Mouse (Mus musculus) granulocyte monocyte progenitor cell, adult 5-6 weeks (primary cell): ENCODE results near the gene Ppil2. TPM values are rescaled to one million over a fixed set of nuclear protein-coding genes. Genes with fewer than 3 reads are reported as not detected.

Experiments used
- ATAC-seq: replicated peaks from 2 replicates; pipeline ENCODE4 v1.8.0; 2016; ENCODE audit warnings: mild to moderate bottlenecking, moderate TSS enrichment, inconsistent platforms; ENCODE audit not compliant: poor library complexity, severe bottlenecking
- total RNA-seq, 2 experiments: library from RNA; stranded (forward) in 1 of 2; stranded (reverse) in 1 of 2; fragments of 200-712, 200-1000 nt in 1 of 2; fragments of >200 nt in 1 of 2; fragmentation: Nextera tagmentation in 1 of 2; gene quantifications; 2 replicates each; pipeline ENCODE4 v1.2.3; 2014 to 2017

Gene Ppil2
- total RNA-seq, 2 experiments from 2014 or later = 71.2 to 92.8 TPM

DNA sequence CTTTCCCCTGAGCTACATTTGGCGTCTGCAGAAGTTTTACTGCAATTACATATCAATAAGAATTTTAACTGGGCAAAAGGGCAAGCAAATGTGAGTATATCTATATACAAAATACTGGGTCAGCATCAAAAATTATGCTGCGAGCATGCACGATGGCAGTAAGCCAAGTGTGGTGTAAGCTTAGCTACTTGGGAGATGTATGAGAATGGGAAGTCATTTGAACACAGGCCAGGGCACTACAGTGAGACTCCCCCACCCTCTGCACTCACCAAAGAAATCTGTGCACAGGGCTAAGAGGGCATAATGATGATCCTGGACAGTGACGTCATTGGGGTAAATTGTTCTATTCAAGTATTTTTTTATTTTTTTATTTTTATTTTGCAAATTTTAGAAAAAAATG, 6.5 kb downstream of the Ppil2 start:
- ATAC-seq = no peak

- no peak for ATAC-seq
Measured at GRCm38 (mm10) chr16:17102630-17103220, 8.3 kb downstream of the Ppil2 start.

DNA sequence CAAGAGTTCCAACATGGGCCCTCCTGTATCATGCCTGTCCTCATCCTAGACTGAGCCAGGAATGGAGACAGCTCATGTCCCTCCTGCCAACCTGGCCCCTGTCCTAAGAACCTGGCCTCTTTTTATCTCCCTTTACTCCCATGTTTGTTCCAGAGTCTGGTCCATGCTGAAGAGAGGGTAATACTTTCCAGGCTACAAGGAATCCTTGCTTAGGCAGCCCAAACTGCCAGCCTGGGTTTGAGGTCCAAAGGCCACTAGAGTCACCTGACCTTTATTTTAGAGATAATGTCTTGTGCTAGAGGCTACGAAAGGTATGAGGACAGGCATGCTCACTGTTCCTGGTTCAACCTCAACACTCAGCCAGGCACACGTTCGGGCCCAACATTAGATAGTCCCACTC, 14.1 kb downstream of the Ppil2 start:
- no peak for ATAC-seq

DNA sequence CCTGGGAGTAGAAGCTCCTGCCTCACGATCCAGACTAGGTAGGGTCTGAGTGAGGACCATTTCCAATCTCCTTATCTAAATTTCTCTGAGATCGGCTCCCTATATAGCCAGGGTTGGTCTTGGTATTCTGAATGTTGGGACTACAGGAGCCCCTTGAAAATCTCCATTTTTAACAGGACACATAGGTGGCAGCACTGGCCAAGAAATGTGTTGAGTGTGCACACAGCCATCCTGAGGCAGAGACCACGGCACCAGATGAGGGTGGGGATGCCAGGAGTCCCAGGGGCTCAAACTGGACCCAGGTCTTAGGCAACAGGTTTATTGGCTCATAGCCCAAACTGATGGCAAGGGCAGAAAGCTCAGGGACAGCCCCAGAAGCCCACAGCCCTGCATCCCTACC, 22.7 kb downstream of the Ppil2 start:
- no peak for ATAC-seq

GRCm38 (mm10) chr16:17086669-17087193, 24.3 kb downstream of the Ppil2 start:
- ATAC-seq = no peak

DNA sequence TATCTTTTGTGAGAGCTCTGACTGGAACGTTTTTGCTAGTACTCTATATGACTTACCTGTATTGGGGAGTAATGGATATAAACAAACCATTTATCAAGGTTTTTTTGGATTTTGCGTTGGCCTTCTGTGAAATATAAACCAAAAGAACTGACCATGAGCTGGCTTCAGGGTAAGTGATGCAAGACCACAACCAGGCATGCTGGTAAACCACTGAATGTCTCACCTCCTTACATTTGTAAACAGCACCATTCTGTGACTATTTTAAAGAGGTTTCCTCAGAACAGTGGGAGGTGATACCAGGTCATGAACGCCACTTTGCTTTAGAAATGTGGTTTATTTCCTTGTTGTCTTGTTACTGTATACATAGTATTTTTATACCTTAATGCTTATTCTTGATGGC, 24.8 kb downstream of the Ppil2 start:
- no peak for ATAC-seq

GRCm38 (mm10) chr16:17085636-17086035, 25.4 kb downstream of the Ppil2 start:
- peak; percentile 61 for ATAC-seq

DNA sequence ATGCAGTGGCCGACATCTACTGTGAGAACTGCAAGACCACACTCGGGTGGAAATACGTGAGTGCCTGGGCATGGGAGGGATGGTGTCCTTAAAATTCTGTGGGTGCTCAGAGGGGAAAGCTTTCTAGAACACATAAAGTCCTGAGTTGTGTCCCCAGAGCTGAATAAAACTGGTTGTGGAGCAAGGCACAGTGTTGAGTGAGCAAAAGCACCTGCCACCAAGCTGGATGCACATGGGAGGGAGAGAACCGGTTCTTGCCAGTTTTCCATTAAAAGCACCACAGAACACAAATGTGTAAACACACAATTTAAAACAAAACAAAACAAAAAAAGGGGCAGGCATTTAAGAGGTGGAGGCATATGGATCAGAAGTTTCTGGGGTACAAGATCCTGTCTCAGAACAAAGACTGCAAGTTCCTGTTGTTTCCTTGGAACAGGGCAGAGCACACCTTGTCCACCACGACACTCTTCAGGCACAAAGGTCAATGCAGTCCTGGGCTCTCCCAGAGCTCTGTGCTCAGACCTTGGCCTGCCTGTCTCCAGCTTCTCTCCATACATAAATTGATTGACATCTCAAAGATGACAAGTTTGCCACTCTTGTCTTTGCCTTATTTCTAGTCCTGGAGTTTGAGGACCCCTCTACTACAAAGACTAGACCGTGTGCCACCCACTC, 28.8 kb downstream of the Ppil2 start:
- ATAC-seq = no peak

DNA sequence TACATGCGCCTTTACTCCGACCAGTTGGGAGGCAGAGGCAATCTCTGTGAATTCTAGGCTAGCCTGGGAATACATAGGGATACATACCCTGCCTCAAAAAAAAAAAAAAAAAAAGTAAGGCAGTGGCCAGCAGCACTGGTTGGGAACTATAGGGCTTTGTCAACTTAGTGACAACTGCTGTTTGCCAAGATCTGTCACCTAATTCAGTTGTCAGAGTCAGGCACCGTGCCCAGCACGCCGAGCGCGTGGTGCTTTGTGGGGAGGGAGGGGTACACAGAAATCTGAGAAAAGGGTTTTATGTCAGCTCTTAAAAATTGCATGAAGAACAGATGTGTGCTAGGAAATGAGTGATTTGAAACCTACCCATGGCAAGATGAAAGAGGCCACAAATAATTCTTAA, 33.0 kb downstream of the Ppil2 start:
- ATAC-seq = no peak

DNA sequence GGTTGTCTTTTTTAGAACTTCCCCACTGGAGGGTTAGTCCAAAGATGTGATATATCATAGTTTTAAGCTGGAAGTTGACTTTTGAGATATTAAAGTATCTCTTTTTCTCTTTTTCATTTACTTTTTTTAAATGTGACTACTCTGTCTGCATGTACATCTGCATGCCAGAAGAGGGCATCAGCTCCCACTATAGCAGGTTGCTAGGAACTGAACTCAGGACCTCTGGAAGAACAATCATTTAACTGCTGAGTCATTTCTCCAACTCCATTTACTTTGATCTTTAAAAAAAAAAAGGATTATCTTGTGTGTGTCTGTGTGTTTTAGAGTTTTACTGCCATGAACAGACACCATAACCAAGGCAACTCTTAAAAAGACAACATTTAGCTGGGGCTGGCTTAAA, 34.2 kb downstream of the Ppil2 start:
- no peak for ATAC-seq

GRCm38 (mm10) chr16:17076301-17076700, 34.8 kb downstream of the Ppil2 start:
- no peak for ATAC-seq

DNA sequence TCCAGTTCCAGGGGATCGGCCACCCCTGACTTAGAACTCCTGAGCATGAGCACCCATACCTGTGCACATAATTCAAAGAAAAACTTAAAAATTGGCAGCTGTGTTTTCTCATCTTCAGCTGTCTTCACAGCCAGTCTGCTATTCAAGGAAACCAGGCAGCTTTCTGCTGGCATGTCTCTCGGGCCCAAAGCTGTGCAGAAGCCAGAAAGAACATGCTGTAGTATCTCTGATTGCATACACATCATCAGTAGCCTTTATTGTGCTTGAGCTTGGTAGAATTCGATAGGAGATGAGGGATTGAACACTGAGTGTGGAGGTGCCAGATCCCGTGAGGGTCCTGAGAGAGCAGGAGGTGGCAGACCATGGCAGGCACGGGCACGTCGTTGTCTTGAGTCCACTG, 38.1 kb downstream of the Ppil2 start:
- ATAC-seq = no peak

GRCm38 (mm10) chr16:17070716-17071115, 40.3 kb downstream of the Ppil2 start:
- ATAC-seq = no peak

DNA sequence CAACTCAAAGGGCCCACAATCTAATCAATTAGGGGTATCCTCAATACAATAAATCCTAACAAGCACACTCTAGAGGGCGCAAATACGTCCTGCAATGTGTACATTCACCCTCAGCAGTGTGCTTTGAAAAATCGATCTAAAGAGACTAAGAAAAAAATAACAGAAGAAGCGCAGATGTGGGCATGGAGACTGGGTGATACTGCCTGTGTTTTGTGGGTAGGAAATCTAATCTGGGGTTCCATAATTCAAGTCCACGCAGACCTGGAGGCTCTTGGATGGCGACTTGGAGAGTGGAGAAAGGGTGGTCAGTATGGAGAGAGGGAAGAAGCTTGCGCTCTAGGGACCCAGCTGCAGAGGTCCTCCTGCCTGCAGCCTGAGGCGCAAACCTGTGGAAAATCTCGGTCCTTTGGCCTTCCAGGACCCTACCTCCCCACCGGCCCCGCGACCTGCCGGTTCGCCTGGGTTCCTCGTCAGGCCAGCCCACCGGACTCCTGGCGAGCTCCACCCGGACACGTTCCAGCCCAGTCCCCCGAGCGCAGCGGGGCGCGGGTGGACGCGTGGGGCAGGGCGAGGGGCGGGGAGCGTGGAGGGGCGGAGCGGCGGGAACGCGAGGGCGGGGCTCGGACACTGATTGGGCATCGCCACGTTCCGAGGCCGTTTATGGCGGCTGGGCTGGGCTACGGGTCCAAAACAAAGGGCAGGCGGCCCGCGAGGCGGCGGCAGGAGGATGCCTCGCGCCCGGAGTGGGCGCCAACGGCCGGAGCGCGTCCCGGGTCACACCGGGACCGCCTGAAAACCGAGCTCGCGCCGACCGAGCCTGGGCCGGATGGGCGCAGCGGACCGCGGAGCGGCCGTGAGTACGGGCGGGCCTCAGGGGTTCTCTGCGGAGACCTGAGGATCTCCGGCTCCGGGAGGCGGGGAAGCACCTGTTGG, 41.3 kb downstream of the Ppil2 start, which contains the start of gene Ypel1:
Gene Ypel1 (plus strand): TSS at position 186 of the 933 bp plus-strand sequence.
- ATAC-seq = peak; percentile 92

- ATAC-seq = no peak
Measured at GRCm38 (mm10) chr16:17067552-17067951, 43.5 kb downstream of the Ppil2 start.

DNA sequence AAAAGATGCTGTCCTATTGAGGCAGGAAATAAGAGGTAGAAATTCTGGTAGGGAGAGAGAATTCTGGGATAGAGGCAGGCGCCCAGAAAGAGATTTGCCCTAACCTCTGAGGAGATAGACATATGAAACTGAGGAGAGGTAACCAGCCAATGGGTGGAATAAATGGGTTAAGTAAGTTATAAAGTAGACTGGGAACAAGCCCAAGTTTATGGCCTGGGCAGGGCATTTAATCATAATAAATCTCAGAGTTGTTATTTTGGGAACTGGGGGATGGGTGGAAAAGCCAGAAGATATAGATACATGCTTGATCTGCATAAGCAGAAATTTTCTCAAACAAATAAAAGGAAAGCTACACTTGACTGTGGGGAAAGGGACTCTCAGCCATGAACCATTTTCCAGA, 48.7 kb downstream of the Ppil2 start:
- ATAC-seq = no peak

DNA sequence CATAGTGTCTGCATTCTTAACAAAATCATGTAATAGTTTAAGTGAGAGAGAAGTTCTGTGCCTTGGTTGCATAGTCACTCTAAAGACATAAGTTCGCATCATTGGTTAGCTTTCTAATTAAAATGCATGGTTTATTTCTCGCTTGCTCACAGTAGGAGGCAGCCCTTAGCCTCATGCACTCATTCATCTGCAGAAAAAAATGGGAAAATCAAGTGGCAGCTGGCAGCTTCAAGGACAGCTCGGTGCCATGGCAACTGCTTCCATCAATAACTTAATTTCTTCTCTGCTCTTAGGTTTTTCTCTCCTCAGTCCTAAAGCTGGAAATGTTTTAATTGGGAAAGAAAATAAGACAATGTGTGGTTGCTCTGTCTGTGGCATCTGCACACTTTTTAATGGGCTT, 55.5 kb downstream of the Ppil2 start:
- ATAC-seq = no peak

GRCm38 (mm10) chr16:17053903-17054302, 57.2 kb downstream of the Ppil2 start:
- ATAC-seq = no peak

DNA sequence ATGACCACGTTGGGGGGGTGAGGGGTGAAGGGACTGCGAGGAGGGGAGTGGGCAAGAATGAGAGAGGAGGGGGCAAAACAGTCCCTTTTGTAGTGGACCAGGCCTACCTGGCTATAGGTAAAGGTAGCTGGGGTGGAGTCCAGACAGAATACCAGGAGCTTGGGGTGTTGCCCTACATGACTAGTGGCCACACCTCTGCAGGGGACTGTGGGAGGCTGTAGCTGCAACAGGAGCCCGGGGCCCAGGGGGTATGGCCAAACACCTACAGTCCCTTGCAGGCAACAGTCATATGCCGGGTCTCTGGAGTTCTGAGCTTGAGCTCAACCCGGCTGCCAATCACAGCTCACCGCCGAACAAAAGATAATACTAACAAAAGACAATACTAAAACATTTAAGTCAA, 59.0 kb downstream of the Ppil2 start:
- ATAC-seq = no peak

- no peak for ATAC-seq
Measured at GRCm38 (mm10) chr16:17049886-17050285, 61.2 kb downstream of the Ppil2 start.

- ATAC-seq = no peak
Measured at GRCm38 (mm10) chr16:17045287-17045686, 65.8 kb downstream of the Ppil2 start.
